Mouse (Mus musculus): ENCODE measurements around the gene Actrt3.
"Not testable (repeated sequence)": the region's sequence is repeated elsewhere in the genome, so short reads cannot be mapped to it uniquely, and the experiment has no call there.

The Actrt3 gene

GRCm38 (mm10) chr3:30566333-30566732 is 33.4 kb downstream of the Actrt3 start:
- DNase-seq: not testable (repeated sequence)

DNA sequence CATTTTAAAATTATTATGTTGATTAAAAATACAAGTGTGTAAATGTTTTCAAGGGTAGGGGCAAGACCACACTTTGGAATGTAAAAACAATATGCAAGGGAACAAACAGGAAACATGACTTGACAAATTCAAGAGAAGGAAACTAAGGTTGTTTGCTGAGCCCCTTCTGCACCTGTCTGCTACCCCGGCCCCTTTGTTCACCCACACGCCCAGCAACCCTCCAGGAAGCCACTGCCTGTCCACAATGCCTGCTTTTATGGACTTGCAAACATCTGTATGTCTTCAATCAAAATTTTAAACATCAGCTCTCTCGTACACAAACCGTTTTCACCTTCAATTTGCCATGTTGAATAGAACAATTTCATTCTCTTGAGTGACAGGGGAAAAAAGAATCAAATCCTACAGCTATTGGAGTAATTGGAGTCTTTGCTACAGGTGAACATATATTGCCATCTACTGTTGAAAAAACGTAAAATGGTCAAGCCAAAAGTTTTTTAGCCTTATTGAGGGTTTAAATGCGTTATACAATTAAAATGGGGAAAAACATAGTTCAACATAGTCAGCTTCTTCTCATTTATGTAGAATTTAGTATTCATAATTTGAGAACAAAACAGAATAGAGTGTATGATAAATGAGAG is 38.9 kb downstream of the Actrt3 start:
- DNase-seq: no peak

- DNase-seq: peak; percentile 30 to 50
These were observed 46.0 kb downstream of the Actrt3 start for GRCm38 (mm10) chr3:30553741-30554140.

DNA sequence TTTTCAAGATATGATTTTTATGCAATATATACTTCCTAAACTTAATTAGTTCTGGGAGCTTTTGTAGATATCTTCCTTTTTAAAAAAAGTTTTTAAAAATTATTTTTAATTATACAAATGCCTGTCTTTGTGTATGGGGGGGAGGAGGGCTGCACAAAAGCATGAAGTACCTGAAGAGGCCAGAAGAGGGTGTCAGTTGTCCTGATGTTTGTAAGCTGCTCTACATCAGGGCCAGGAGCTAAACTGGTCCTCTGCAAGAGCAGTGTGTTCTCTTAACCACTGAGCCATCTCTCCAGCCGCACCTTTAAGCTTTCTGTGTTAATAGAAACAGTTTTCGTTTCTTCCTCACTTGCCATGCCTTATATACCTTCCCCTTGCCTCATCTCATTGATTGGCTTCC is 49.5 kb downstream of the Actrt3 start:
- DNase-seq: peak in 1 of 2 experiments; percentile 34

DNA sequence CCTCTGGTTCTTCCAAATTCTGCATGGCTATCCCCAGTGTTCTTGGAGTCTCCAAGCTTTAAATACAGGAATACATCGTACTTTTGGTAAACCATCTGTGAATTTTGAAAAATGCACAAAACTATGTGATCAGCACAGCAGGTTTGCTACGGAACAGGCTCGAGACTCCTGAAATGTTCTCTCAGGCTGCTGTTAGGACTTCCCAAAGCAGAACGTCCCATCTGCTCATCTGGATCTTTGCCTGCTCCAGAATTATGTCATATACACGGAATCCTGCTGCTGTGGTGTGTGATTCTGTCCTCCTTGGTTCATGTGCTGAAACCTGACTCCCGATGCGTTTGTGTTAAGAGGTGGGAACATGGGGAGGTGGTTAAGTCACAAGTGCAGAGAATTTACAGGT is 50.8 kb downstream of the Actrt3 start:
- DNase-seq: no peak

DNA sequence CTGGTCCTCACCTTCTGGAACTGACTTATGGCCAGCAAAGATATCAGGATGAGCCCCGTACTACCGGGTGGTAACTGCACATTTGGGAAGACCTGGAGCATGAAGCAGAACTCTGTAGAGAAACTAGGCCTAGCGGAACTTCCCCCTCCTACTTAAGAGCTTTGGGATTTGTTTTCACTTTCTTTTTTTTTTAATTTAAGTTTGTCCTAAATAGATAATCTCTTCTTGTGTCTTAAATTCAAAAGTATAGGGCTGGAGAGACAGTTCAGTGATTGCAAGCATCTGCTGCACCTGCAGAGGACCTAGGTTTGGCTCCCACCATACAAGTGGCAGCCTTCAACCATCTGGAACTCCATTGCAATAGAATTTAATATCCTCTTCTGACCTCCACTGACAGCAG is 51.8 kb downstream of the Actrt3 start, which contains the start of gene Mecom:
TSS of gene Mecom (minus strand) at position 101 of the 400 bp plus-strand sequence.
- DNase-seq: no peak
